Mouse (Mus musculus): Measurements from ENCODE around the gene Dcaf11.

The Dcaf11 gene

GRCm38 (mm10) chr14:55617822-55618221, 58.0 kb downstream of the Dcaf11 start, which contains the start of gene Rec8:
Gene Rec8, plus strand, starts transcription at chr14:55618037.
- no peak for DNase-seq

GRCm38 (mm10) chr14:55618486-55619195, 58.8 kb downstream of the Dcaf11 start:
- DNase-seq: no peak

All from right cerebral cortex, adult 18-20 months (tissue).